Mouse (Mus musculus): ENCODE measurements around the gene Rabggtb. TPM values are rescaled to one million over a fixed set of nuclear protein-coding genes. Genes with fewer than 3 reads are reported as not detected.

The Rabggtb gene
- total RNA-seq, 2 experiments from 2014 or later = 68.7 to 72.6 TPM

GRCm38 (mm10) chr3:153911197-153911881 is 1.5 kb downstream of the Rabggtb start:
- TF ChIP-seq CTCF (conservative IDR thresholded peaks at IDR 0.05) = no peak

GRCm38 (mm10) chr3:153910489-153910888 is 2.3 kb downstream of the Rabggtb start:
- no peak overlapping the region; the same call in 1 of the 2 replicates for H3K27ac ChIP-seq
- H3K4me3 ChIP-seq = peak overlapping the region; percentile 72
- DNase-seq (ENCODE audit: low spot score in 2 of 2) = no peak
- TF ChIP-seq CTCF (conservative IDR thresholded peaks at IDR 0.05) = no peak

More at GRCm38 (mm10) chr3:153911197-153911881, 1.5 kb downstream of the Rabggtb start:
- Histone ChIP-seq H3K4me3 (peak overlapping the region; percentile 72), H3K27ac (peak overlapping the region; percentile 99; the same call in 1 of the 2 replicates)
- DNase-seq (ENCODE audit: low spot score in 2 of 2) = no peak

DNA sequence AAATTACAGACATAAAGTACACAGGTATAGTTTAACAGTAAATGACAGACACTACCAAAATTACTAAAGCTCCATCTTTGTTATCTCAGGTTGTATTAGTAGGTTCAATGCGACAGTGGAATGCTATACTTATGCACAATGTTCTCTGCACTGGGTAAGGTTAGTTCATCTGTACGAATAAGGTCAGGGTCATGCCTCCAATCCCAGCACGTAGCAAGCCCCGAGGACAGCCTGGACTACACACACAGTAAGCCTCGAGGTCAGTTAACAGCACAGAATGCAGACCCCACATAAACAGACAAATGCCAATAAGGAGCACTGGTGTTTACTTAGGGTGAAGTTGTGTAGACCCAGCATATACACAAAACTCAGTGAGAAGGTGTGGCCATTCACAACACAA is 3.9 kb downstream of the Rabggtb start:
- no peak overlapping the region; the same call in 1 of the 2 replicates for H3K4me3 ChIP-seq
- H3K27ac ChIP-seq = no peak overlapping the region
- DNase-seq (ENCODE audit: low spot score in 2 of 2) = no peak
- no peak for TF ChIP-seq CTCF (conservative IDR thresholded peaks at IDR 0.05)

- DNase-seq (ENCODE audit: low spot score in 2 of 2) = no peak
- no peak for TF ChIP-seq CTCF (conservative IDR thresholded peaks at IDR 0.05)
- Histone ChIP-seq H3K4me3 (no peak within 1 kb of the TSS), H3K27ac (no peak within 1 kb of the TSS)
These were observed 6.5 kb downstream of the Rabggtb start, which contains the start of gene Msh4 for GRCm38 (mm10) chr3:153906136-153906871. Gene Msh4 (minus strand): TSS chr3:153906138.

DNA sequence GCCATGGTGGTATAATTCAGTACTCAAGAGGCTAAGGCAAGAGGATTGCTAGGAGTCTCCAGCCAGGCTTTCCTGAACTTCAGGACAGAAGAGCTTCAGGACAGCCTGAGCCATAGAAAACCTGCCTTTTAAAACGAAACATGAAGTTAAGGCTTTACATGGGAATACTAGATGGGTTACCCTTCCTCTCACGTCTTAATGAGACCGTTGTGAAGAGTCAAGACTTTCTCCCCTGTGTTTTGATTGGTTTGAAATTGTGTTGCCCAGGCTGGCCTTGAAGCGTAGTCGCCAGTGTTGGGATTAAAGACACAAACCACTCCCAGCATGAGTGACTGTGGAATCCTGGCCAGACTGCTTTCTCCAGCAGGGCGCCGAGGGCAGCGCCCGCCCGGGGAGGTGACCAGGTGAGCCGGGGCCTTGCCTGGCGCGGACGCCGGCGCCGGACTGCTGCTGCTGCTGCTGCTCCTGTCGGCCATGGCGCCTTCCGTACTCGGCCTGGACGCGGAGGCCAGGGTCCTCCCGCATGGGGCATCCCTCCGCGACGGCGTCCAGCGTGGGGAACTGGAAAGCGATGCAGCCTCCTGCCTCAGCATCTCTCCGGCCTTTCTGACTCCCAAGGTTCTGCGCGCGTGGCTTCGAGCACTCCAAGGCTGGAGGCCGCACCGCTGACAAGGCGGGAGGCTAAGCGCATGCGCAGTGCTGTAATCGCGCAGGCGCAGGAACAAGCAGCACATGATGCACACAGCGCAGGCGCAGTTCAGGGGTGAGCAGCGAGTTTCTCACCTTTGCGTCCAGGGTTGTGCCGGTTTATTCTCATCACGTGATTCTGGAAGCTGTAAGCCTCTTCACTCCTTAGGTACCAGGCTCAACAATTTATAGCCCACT is 7.3 kb downstream of the Rabggtb start:
- H3K4me3 ChIP-seq = no peak overlapping the region
- DNase-seq (ENCODE audit: low spot score in 2 of 2) = peak in 1 of 2 experiments; percentile 10
- no peak overlapping the region for H3K27ac ChIP-seq
- TF ChIP-seq CTCF (conservative IDR thresholded peaks at IDR 0.05) = no peak

DNA sequence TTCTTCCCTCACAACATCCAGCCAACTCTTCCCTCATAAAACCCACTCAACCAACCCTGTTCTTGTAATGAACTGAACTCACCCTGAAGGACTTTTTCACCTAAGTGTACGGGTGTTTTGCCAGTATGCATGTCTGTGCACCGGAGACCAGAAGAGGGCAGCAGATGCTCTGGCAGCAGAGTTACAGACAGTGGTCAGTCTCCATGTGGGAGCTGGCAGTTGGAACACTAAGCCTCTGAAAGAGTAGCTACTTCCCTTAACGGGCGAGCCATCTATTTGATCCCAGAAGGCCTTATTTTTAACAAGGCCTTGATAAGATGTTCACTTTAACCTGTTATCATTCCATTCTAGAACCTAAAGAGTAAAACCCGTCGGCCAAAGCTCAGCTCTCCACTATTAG is 8.2 kb downstream of the Rabggtb start:
- DNase-seq (ENCODE audit: low spot score in 2 of 2) = no peak
- Histone ChIP-seq H3K27ac (no peak overlapping the region), H3K4me3 (no peak overlapping the region)
- peak; percentile 76 for TF ChIP-seq CTCF (conservative IDR thresholded peaks at IDR 0.05)

GRCm38 (mm10) chr3:153902595-153902994 is 10.2 kb downstream of the Rabggtb start:
- TF ChIP-seq CTCF (conservative IDR thresholded peaks at IDR 0.05) = no peak
- Histone ChIP-seq H3K4me3 (no peak overlapping the region), H3K27ac (no peak overlapping the region)
- no peak for DNase-seq (ENCODE audit: low spot score in 2 of 2)

DNA sequence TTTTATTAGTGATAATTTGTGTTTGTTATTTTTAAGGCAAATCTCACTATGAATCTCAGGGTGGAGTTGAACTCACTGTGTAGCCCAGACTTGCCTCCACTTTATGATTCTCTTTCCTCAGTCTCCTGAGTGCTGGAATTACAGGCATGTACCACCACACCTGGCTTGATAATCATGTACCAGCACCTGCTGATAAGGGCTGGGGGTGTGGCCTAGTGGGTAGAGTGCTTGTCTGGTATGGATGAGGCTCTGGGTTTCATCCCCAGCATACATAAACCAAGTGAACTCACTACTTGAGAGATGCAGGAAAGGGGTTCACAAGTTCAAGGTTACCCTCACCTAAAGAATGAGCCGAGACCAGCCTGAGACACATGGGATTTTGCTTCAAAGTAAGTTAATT is 10.9 kb downstream of the Rabggtb start:
- no peak for DNase-seq (ENCODE audit: low spot score in 2 of 2)

GRCm38 (mm10) chr3:153897216-153897615 is 15.6 kb downstream of the Rabggtb start:
- Histone ChIP-seq H3K4me3 (no peak overlapping the region), H3K27ac (no peak overlapping the region)
- DNase-seq (ENCODE audit: low spot score in 2 of 2) = no peak
- TF ChIP-seq CTCF (conservative IDR thresholded peaks at IDR 0.05) = no peak

More for the DNA sequence above, 10.9 kb downstream of the Rabggtb start:
- H3K27ac ChIP-seq = no peak overlapping the region
- no peak overlapping the region for H3K4me3 ChIP-seq
- no peak for TF ChIP-seq CTCF (conservative IDR thresholded peaks at IDR 0.05)

GRCm38 (mm10) chr3:153895454-153895853 is 17.4 kb downstream of the Rabggtb start:
- H3K27ac ChIP-seq = no peak overlapping the region
- DNase-seq (ENCODE audit: low spot score in 2 of 2) = no peak
- TF ChIP-seq CTCF (conservative IDR thresholded peaks at IDR 0.05) = no peak
- no peak overlapping the region for H3K4me3 ChIP-seq

DNA sequence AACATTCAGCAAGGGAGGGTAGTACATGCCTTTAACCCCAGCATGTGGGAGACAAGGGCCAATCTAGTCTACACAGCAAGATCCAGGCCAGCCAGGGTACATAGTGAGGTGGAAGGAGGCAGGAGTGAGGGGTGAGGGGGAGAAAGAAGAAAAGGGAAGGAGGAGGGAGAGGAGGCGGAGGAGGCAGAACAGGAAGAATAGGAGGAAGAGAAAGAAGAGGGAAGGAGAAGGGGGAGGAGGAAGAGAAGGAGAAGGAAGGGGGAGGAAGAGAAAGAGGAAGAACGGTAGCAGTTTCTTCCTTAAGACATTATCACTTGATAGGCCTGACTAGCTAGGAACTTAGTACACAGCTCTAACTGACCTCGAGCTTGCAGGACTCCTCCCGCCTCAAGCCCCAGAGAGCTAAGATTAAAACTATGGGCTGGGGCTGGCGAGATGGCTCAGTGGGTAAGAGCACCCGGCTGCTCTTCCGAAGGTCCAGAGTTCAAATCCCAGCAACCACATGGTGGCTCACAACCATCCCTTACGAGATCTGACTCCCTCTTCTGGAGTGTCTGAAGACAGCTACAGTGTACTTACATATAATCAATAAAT is 23.5 kb downstream of the Rabggtb start:
- TF ChIP-seq CTCF (conservative IDR thresholded peaks at IDR 0.05) = no peak
- Histone ChIP-seq H3K4me3 (no peak overlapping the region), H3K27ac (no peak overlapping the region)
- DNase-seq (ENCODE audit: low spot score in 2 of 2) = no peak

GRCm38 (mm10) chr3:153888141-153888540 is 24.7 kb downstream of the Rabggtb start:
- DNase-seq (ENCODE audit: low spot score in 2 of 2) = no peak
- Histone ChIP-seq H3K27ac (no peak overlapping the region), H3K4me3 (no peak overlapping the region)
- no peak for TF ChIP-seq CTCF (conservative IDR thresholded peaks at IDR 0.05)
